Mouse (Mus musculus) spleen, postnatal 36 days (tissue): ENCODE results near the gene Ube2b.

ENCODE experiments used
- DNase-seq, 2 experiments: peaks; one replicate each; pipeline ENCODE4 v3.0.0; 2022; ENCODE audit warnings: low spot score in 2 of 2, mixed read lengths in 1 of 2

Ube2b gene

DNA sequence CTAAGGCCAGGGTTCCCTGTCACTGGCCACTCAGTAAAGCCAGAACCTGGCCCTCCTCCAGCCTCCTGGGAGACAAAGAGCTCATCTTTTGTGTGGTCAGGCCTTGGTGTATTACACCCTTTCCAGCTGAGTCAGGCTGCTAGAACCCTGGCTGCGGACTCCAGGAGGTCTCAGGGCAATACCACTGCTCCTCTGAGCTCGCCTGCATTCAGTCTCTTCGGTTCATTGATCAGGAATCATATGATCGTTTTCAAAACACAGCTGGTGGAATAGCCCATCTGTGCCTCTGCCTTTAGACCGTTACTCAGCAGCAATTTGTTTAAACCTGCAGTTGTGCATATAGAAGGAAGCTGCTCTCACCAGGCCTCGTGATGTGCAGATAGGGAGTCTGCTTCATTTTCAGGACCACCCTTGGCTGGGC lies 63.2 kb downstream of the Ube2b start:
- DNase-seq, result peak; percentile 58 to 60

GRCm38 (mm10) chr11:51935636-51936434 lies 64.7 kb downstream of the Ube2b start:
- peak; percentile 87 to 88 for DNase-seq
